ENCODE assay signal across 8 mouse cellular contexts in the genomic region with DNA sequence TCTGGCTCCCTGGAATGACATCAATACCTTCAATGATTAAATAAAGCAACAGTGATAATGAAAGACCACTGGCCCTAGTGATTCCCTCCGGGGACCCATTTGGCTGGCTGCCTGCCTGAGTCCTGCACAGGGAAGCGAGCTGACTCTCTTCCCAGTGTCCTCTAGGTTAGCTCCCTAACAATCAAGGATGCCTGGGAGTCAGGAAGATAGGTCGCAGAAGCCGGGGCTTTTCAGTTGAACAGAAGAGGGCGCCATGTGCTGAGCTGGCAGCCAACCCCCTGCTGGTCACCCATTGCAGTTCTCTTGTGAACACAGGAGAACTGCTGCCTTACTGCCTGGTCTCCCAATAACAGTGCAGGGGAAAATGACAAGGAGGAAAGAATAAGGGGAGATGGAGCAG.
A peak's percentile ranks its signal among the peaks of the same experiment; 100 is the strongest.
DNase-seq lines count a peak whose midpoint lies in the region; ATAC-seq and TF ChIP-seq lines count a peak whose summit lies in the region.

No protein-coding gene starts in this region.

- H3K4me2 ChIP-seq in heart, embryonic 11.5 days = no peak overlapping the region
- H3K4me2 ChIP-seq in embryonic facial prominence, embryonic 11.5 days (ENCODE audit: low read depth, low read length) = no peak overlapping the region
- H3K4me2 ChIP-seq in hindbrain, embryonic 13.5 days = no peak overlapping the region

- H3K27ac ChIP-seq in heart, adult 2 months = no peak overlapping the region
- H3K27ac ChIP-seq in heart, embryonic 11.5 days (ENCODE audit: low read depth, low read length) = no peak overlapping the region
- no peak overlapping the region for H3K27ac ChIP-seq in embryonic facial prominence, embryonic 11.5 days (replicated peaks; ENCODE audit: low read depth, low read length)
- no peak overlapping the region for H3K27ac ChIP-seq in hindbrain, embryonic 13.5 days
- H3K27ac ChIP-seq in thymus, adult 2 months (ENCODE audit: control insufficient read depth, insufficient read depth, low read length) = no peak overlapping the region

- intact Hi-C loops in heart, adult 2 months (cut with DNase I) = loop anchor here (2.0 to 5.0 kb wide), 2 partner anchors 76 to 250 kb away; no protein-coding TSS in a partner anchor

- H3K79me2 ChIP-seq in heart, adult 2 months (replicated peaks; ENCODE audit: control insufficient read depth, insufficient read depth, low read length) = no peaks in the 10 kb centered on the region; the same call in 1 of the 2 replicates

- DNase-seq in heart, adult 2 months = peak; percentile 77 to 79
- peak; percentile 71 for DNase-seq in adrenal gland, postnatal 25 days
- peak; percentile 72 for DNase-seq in embryonic facial prominence, embryonic 11.5 days (ENCODE audit: low spot score)
- peak; percentile 39 to 58 for DNase-seq in left cerebral cortex, adult 18-20 months (ENCODE audit: low spot score in 2 of 2)
- DNase-seq in mesoderm, embryonic 11.5 days (ENCODE audit: low read depth, low spot score) = peak; percentile 68
- peak; percentile 61 for DNase-seq in thymus, adult 2 months

- 0 out of 2 replicates have a peak, but pooled peaks have one; percentile 15 for TF ChIP-seq EP300 in heart, adult 2 months (IDR thresholded peaks at IDR 0.05; ENCODE audit: insufficient read depth, low read depth, low read length)

- H3K36me3 ChIP-seq in heart, adult 2 months (ENCODE audit: control insufficient read depth, insufficient read depth, low read length) = peaks cover 2% of the 10 kb centered on the region; the same call in 1 of the 2 replicates
- no peaks in the 10 kb centered on the region for H3K36me3 ChIP-seq in heart, embryonic 11.5 days (ENCODE audit: control insufficient read depth, insufficient read depth, low read length)
- H3K36me3 ChIP-seq in embryonic facial prominence, embryonic 11.5 days (replicated peaks; ENCODE audit: control insufficient read depth, insufficient read depth, low read depth, low read length) = no peaks in the 10 kb centered on the region
- no peaks in the 10 kb centered on the region for H3K36me3 ChIP-seq in hindbrain, embryonic 13.5 days
- no peaks in the 10 kb centered on the region for H3K36me3 ChIP-seq in thymus, adult 2 months (ENCODE audit: control insufficient read depth, insufficient read depth, low read length)

- WGBS in heart, adult 2 months = 9% methylated on average over 5 of the region's 5 CpGs
- WGBS in heart, embryonic 11.5 days (ENCODE audit: insufficient replicate concordance) = 14% methylated on average over 5 of the region's 5 CpGs
- 15% methylated on average over 5 of the region's 5 CpGs for WGBS in embryonic facial prominence, embryonic 11.5 days
- WGBS in hindbrain, embryonic 13.5 days = 10% methylated on average over 5 of the region's 5 CpGs
- 51% methylated on average over 5 of the region's 5 CpGs for WGBS in thymus, adult 2 months

- ATAC-seq in heart, embryonic 11.5 days (replicated peaks; ENCODE audit: insufficient number of reproducible peaks, low FRiP score, low TSS enrichment) = no peak
- peak; percentile 17; the same call in 1 of the 2 replicates for ATAC-seq in embryonic facial prominence, embryonic 11.5 days (replicated peaks; ENCODE audit: insufficient number of reproducible peaks, low FRiP score, low TSS enrichment, low read depth)
- 0 out of 2 replicates have a peak, but pooled peaks have one; percentile 36 for ATAC-seq in hindbrain, embryonic 13.5 days (ENCODE audit: low FRiP score)

- no peak for TF ChIP-seq POLR2A in heart, adult 2 months (IDR thresholded peaks at IDR 0.05; ENCODE audit: insufficient read depth, low read depth, low read length)
- no peak for TF ChIP-seq POLR2A in thymus, adult 2 months (IDR thresholded peaks at IDR 0.05; ENCODE audit: control insufficient read depth, extremely low read depth, insufficient read depth, low read length, poor library complexity)

- H3K9ac ChIP-seq in heart, adult 2 months (ENCODE audit: low read depth, low read length) = no peak overlapping the region
- H3K9ac ChIP-seq in heart, embryonic 11.5 days (ENCODE audit: low read depth, low read length) = no peak overlapping the region
- H3K9ac ChIP-seq in embryonic facial prominence, embryonic 11.5 days (replicated peaks; ENCODE audit: low read length) = no peak overlapping the region
- H3K9ac ChIP-seq in hindbrain, embryonic 13.5 days = no peak overlapping the region

- peak; percentile 97 for TF ChIP-seq CTCF in heart, adult 2 months (IDR thresholded peaks at IDR 0.05)
- TF ChIP-seq CTCF in thymus, adult 2 months (IDR thresholded peaks at IDR 0.05; ENCODE audit: borderline replicate concordance, control insufficient read depth, extremely low read depth, insufficient read depth, low read length, poor library complexity) = peak; percentile 88

- H3K9me3 ChIP-seq in heart, embryonic 11.5 days (replicated peaks; ENCODE audit: control insufficient read depth, low read length) = no peaks in the 10 kb centered on the region
- H3K9me3 ChIP-seq in embryonic facial prominence, embryonic 11.5 days (replicated peaks; ENCODE audit: control insufficient read depth, low read length) = no peaks in the 10 kb centered on the region
- H3K9me3 ChIP-seq in hindbrain, embryonic 13.5 days = no peaks in the 10 kb centered on the region

- peaks cover 3% of the 10 kb centered on the region for H3K4me1 ChIP-seq in heart, adult 2 months (ENCODE audit: control insufficient read depth, insufficient read depth, low read length)
- H3K4me1 ChIP-seq in heart, embryonic 11.5 days (ENCODE audit: control insufficient read depth, insufficient read depth, low read length) = no peaks in the 10 kb centered on the region
- H3K4me1 ChIP-seq in embryonic facial prominence, embryonic 11.5 days (ENCODE audit: control insufficient read depth, insufficient read depth, low read length) = no peaks in the 10 kb centered on the region
- peaks cover 54% of the 10 kb centered on the region for H3K4me1 ChIP-seq in hindbrain, embryonic 13.5 days (replicated peaks)
- H3K4me1 ChIP-seq in thymus, adult 2 months (replicated peaks; ENCODE audit: control insufficient read depth, insufficient read depth, low read length) = no peaks in the 10 kb centered on the region

- H3K27me3 ChIP-seq in heart, adult 2 months (ENCODE audit: control insufficient read depth, insufficient read depth, low read length) = no peaks in the 10 kb centered on the region
- no peaks in the 10 kb centered on the region for H3K27me3 ChIP-seq in heart, embryonic 11.5 days (ENCODE audit: control insufficient read depth, insufficient read depth, low read length)
- H3K27me3 ChIP-seq in embryonic facial prominence, embryonic 11.5 days (ENCODE audit: control insufficient read depth, insufficient read depth, low read length) = no peaks in the 10 kb centered on the region
- no peaks in the 10 kb centered on the region for H3K27me3 ChIP-seq in hindbrain, embryonic 13.5 days
- no peaks in the 10 kb centered on the region for H3K27me3 ChIP-seq in thymus, adult 2 months (ENCODE audit: control insufficient read depth, insufficient read depth, low read length)

- H3K4me3 ChIP-seq in heart, adult 2 months = no peak overlapping the region
- no peak overlapping the region for H3K4me3 ChIP-seq in heart, embryonic 11.5 days (ENCODE audit: low read depth, low read length)
- no peak overlapping the region for H3K4me3 ChIP-seq in embryonic facial prominence, embryonic 11.5 days (ENCODE audit: low read depth, low read length)
- H3K4me3 ChIP-seq in hindbrain, embryonic 13.5 days = no peak overlapping the region
- H3K4me3 ChIP-seq in thymus, adult 2 months (ENCODE audit: control insufficient read depth, insufficient read depth, low read length) = no peak overlapping the region
